Mouse (Mus musculus): ENCODE results near the gene Tbc1d10b.

- no peak for TF ChIP-seq GATA1 (IDR thresholded peaks at IDR 0.05; ENCODE audit: borderline replicate concordance, low read length)
- TF ChIP-seq FLI1 (IDR thresholded peaks at IDR 0.05; ENCODE audit: low read length): no peak
These were observed 5.2 kb upstream of the Tbc1d10b start for GRCm38 (mm10) chr7:127213485-127213884.

Measured in megakaryocyte, embryonic 14.5 days (primary cell).